Comparison of ENCODE assay signal across 19 mouse cellular contexts in the genomic region with DNA sequence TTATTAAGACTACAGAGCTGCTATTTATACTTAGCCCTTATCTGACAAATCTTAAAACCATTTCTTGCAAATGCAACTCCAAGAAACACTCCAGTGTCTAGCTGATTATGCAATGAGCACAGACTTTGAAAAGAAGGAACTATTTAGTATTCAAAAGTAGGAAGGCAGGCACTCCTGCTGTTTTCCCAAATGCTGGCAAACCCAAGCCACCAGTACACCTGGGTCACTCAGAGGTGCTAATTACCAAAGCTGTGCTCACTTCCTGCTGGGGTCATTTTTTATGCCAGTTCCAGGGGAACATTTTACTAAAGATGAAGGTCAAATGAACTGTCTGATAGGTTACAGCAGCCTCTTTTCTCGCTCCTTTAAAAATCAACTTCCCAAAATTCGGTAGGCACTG. TPM values are rescaled to one million over a fixed set of nuclear protein-coding genes. Genes with fewer than 3 reads are reported as not detected.
DNase-seq lines count a peak whose midpoint lies in the region; TF ChIP-seq lines count a peak whose summit lies in the region.
"Had no signal": no experiment of that assay in that cellular context is flagged by ENCODE, and none has a peak within 500 bp of the region (broad histone marks: within the 10 kb centered on the region; RNA-seq: fewer than 3 reads in every experiment).

No protein-coding gene starts in this region.

- H3K36me3 ChIP-seq in heart, embryonic 10.5 days = peaks cover 79% of the 10 kb centered on the region

- TF ChIP-seq CTCF in layer of hippocampus, adult 2 months (conservative IDR thresholded peaks at IDR 0.05) = no peak
- no peak for TF ChIP-seq CTCF in bone marrow macrophage, adult 2 months (IDR thresholded peaks at IDR 0.05; ENCODE audit: low read depth, low read length)
- TF ChIP-seq CTCF in cerebellum, adult 2 months (IDR thresholded peaks at IDR 0.05; ENCODE audit: borderline replicate concordance, insufficient read depth, low read depth, low read length) = no peak

- TF ChIP-seq POLR2A in bone marrow macrophage, adult 2 months (IDR thresholded peaks at IDR 0.05; ENCODE audit: borderline replicate concordance, low read depth, low read length) = no peak
- TF ChIP-seq POLR2A in cerebellum, adult 2 months (IDR thresholded peaks at IDR 0.05; ENCODE audit: borderline replicate concordance, insufficient read depth, low read length) = no peak

- H3K9me3 ChIP-seq in heart, embryonic 10.5 days = no peaks in the 10 kb centered on the region
- H3K9me3 ChIP-seq: embryonic facial prominence, embryonic 10.5 days; intestine, embryonic 15.5 days; liver, embryonic 13.5 days had no signal

- DNase-seq in layer of hippocampus, adult 2 months (ENCODE audit: low spot score in 2 of 2) = peak in 1 of 2 experiments; percentile 44
- no peak for DNase-seq in layer of hippocampus, adult 8-10 months (ENCODE audit: low spot score in 2 of 2)
- DNase-seq in cerebellum, adult 2 months = peak; percentile 60 to 79
- peak; percentile 45 to 71 for DNase-seq in cerebellum, postnatal 25 days
- no peak for DNase-seq in adrenal gland, postnatal 14 days
- DNase-seq in right cerebral cortex, postnatal 36 days (ENCODE audit: low spot score in 2 of 2) = no peak
- no peak for DNase-seq in heart, embryonic 10.5 days (ENCODE audit: low spot score)
- DNase-seq: adrenal gland, adult 8-10 months; forebrain, postnatal 0 days; gastrocnemius, postnatal 36 days; kidney, adult 9 months; kidney, postnatal 25 days; liver, embryonic 13.5 days; lung, embryonic 14.5 days; right cerebral cortex, adult 18-20 months had no signal

- peak overlapping the region; percentile 41 for H3K27ac ChIP-seq in layer of hippocampus, adult 2 months
- H3K27ac ChIP-seq in bone marrow macrophage, adult 2 months (ENCODE audit: insufficient read depth, low read depth, low read length) = peak overlapping the region; percentile 28; the same call in 1 of the 2 replicates
- H3K27ac ChIP-seq in cerebellum, adult 2 months (ENCODE audit: insufficient read depth, low read length) = no peak overlapping the region
- no peak overlapping the region for H3K27ac ChIP-seq in heart, embryonic 10.5 days
- H3K27ac ChIP-seq: embryonic facial prominence, embryonic 10.5 days; intestine, embryonic 15.5 days; liver, embryonic 13.5 days; macrophage had no signal

- H3K27me3 ChIP-seq in cerebellum, adult 2 months (ENCODE audit: control insufficient read depth, insufficient read depth, low read length) = no peaks in the 10 kb centered on the region; the same call in 1 of the 2 replicates
- H3K27me3 ChIP-seq in heart, embryonic 10.5 days (ENCODE audit: insufficient read depth, poor library complexity, severe bottlenecking) = no peaks in the 10 kb centered on the region
- H3K27me3 ChIP-seq: intestine, embryonic 15.5 days; liver, embryonic 13.5 days had no signal

- no peak overlapping the region for H3K4me3 ChIP-seq in layer of hippocampus, adult 2 months
- H3K4me3 ChIP-seq in bone marrow macrophage, adult 2 months (ENCODE audit: insufficient read depth, low read length) = no peak overlapping the region
- H3K4me3 ChIP-seq in cerebellum, adult 2 months (replicated peaks; ENCODE audit: insufficient read depth, low read depth, low read length) = no peak overlapping the region
- no peak overlapping the region for H3K4me3 ChIP-seq in heart, embryonic 10.5 days
- H3K4me3 ChIP-seq: embryonic facial prominence, embryonic 10.5 days; intestine, embryonic 15.5 days; liver, embryonic 13.5 days had no signal

- 24% methylated on average over 2 of the region's 2 CpGs for WGBS in cerebellum, adult 2 months
- WGBS in heart, embryonic 10.5 days = 85% methylated on average over 2 of the region's 2 CpGs

- H3K4me1 ChIP-seq in bone marrow macrophage, adult 2 months (ENCODE audit: control insufficient read depth, insufficient read depth, low read length) = peaks cover 23% of the 10 kb centered on the region
- H3K4me1 ChIP-seq in cerebellum, adult 2 months (ENCODE audit: control insufficient read depth, insufficient read depth, low read length) = peaks cover 7% of the 10 kb centered on the region; the same call in 1 of the 2 replicates
- H3K4me1 ChIP-seq in heart, embryonic 10.5 days = no peaks in the 10 kb centered on the region
- H3K4me1 ChIP-seq: embryonic facial prominence, embryonic 10.5 days; intestine, embryonic 15.5 days; liver, embryonic 13.5 days had no signal

RNA-seq across cellular contexts. Expression of gene Cwc22, which starts 28.2 kb away (rescaled TPM):
- 10 to 100 TPM; 26.7 to 29.7 TPM for total RNA-seq in layer of hippocampus, adult 2 months (2021)
- total RNA-seq in layer of hippocampus, adult 8-10 months (2022) = 10 to 100 TPM; 27.1 to 41.8 (median 32.2) TPM
- polyA plus RNA-seq in bone marrow macrophage, adult 2 months (2012; ENCODE audit: insufficient read depth, insufficient read length, missing spikeins) = 27.9 and 28.8 TPM in 2 replicates
- polyA plus RNA-seq in cerebellum, adult 2 months (2012; rRNA removed) = 29.8 and 30.3 TPM in 2 replicates
- 27.9 and 36.4 TPM in 2 replicates for total RNA-seq in adrenal gland, postnatal 14 days (2021)
- 23.4 and 30.3 TPM in 2 replicates for polyA plus RNA-seq in heart, embryonic 10.5 days (2016; fragmentation: Nextera tagmentation; extraction: Ambion mirVana)

Comparison
In these comparisons a context has a peak if more than half of its experiments do, and no peak if none do; other contexts are left out.
1. DNase-seq: peak in cerebellum, adult 2 months (2 of 2) and cerebellum, postnatal 25 days (2 of 2); none in layer of hippocampus, adult 8-10 months (0 of 2), adrenal gland, postnatal 14 days (single experiment), right cerebral cortex, postnatal 36 days (0 of 2) and heart, embryonic 10.5 days (single experiment).
2. H3K27ac ChIP-seq: peak in layer of hippocampus, adult 2 months (single experiment) and bone marrow macrophage, adult 2 months (single experiment); none in cerebellum, adult 2 months (single experiment) and heart, embryonic 10.5 days (single experiment).